Mouse (Mus musculus) bone marrow, adult 2 months (tissue): ENCODE results near the gene Fgl2.

Experiments used
- CTCF ChIP-seq: fragments of 200-500 bp; IDR thresholded peaks from 2 replicates; pipeline ENCODE4 v1.5.1; 2011; ENCODE audit warnings: low read length, control low read depth; ENCODE audit not compliant: control insufficient read depth, insufficient read depth
- POLR2A ChIP-seq: fragments of 200-500 bp; IDR thresholded peaks from 2 replicates; pipeline ENCODE4 v1.6.1; 2011; ENCODE audit warnings: low read depth, mild to moderate bottlenecking, control low read depth, low read length, borderline replicate concordance; ENCODE audit not compliant: control insufficient read depth

- no peak for TF ChIP-seq CTCF
- no peak for TF ChIP-seq POLR2A
Observed at GRCm38 (mm10) chr5:21383392-21384251, 11.2 kb downstream of the Fgl2 start.
